Mouse (Mus musculus) kidney, postnatal 0 days (tissue): ENCODE measurements around the gene Gpc5. TPM values are rescaled to one million over a fixed set of nuclear protein-coding genes. Genes with fewer than 3 reads are reported as not detected.

Experiments
- ATAC-seq: fragments of 200-750 bp; cut with Nextera tagmentation; replicated peaks from 2 replicates; pipeline ENCODE4 v1.8.0; 2017; ENCODE audit warnings: low read depth, moderate number of reproducible peaks, moderate TSS enrichment, moderate library complexity; ENCODE audit not compliant: low FRiP score
- DNase-seq: peaks from one replicate; pipeline ENCODE4 v3.0.0-alpha.2; 2016; ENCODE audit warnings: low spot score
- H3K27ac ChIP-seq: fragments of 300-500 bp; sonication (generic); 2 replicates; pipeline ENCODE4 v1.5.1; 2014; ENCODE audit warnings: mild to moderate bottlenecking
- H3K27me3 ChIP-seq: fragments of 300-500 bp; sonication (generic); 2 replicates; pipeline ENCODE4 v1.6.1; 2014; ENCODE audit warnings: low read length, mixed read lengths; ENCODE audit not compliant: insufficient read depth
- H3K36me3 ChIP-seq: fragments of 300-500 bp; sonication (generic); 2 replicates; pipeline ENCODE4 v1.6.1; 2014; ENCODE audit warnings: low read length, mixed read lengths; ENCODE audit not compliant: insufficient read depth
- H3K4me1 ChIP-seq: fragments of 300-500 bp; sonication (generic); replicated peaks from 2 replicates; pipeline ENCODE4 v1.6.1; 2014; ENCODE audit warnings: antibody characterized with exemption, low read length, mixed read lengths; ENCODE audit not compliant: insufficient read depth
- H3K4me2 ChIP-seq: fragments of 300-500 bp; sonication (generic); 2 replicates; pipeline ENCODE4 v1.6.1; 2014; ENCODE audit warnings: mild to moderate bottlenecking, low read length, moderate library complexity, mixed read lengths
- H3K4me3 ChIP-seq: fragments of 300-500 bp; sonication (generic); replicated peaks from 2 replicates; pipeline ENCODE4 v1.5.1; 2014; ENCODE audit warnings: low read depth, low read length
- H3K9ac ChIP-seq: fragments of 300-500 bp; sonication (generic); 2 replicates; pipeline ENCODE4 v1.6.1; 2014; ENCODE audit warnings: low read depth, low read length
- H3K9me3 ChIP-seq: fragments of 300-500 bp; sonication (generic); replicated peaks from 2 replicates; pipeline ENCODE4 v1.6.1; 2016; ENCODE audit warnings: low read length, inconsistent platforms, mixed read lengths
- CTCF ChIP-seq: IDR thresholded peaks from 2 replicates; pipeline ENCODE4 v1.5.1; 2016; ENCODE audit warnings: antibody characterized with exemption, low read depth, mild to moderate bottlenecking, moderate library complexity
- WGBS: fragments of 180-500 bp; shearing (Covaris S2); extraction: QIAGEN DNeasy Blood & Tissue Kit; methylation state at CpG from one replicate; pipeline ENCODE4 v1.1.7; 2014; 5-methylcytosine and 5-hydroxymethylcytosine counted together
- polyA plus RNA-seq: library from polyadenylated mRNA; unstranded; fragments of >200 nt; fragmentation: Nextera tagmentation; extraction: Ambion mirVana; gene quantifications from 2 replicates; pipeline ENCODE4 v1.2.1, GENCODE M21; 2015

The Gpc5 gene
- polyA plus RNA-seq, 1 experiment from 2014 or later, result 18.5 TPM

GRCm38 (mm10) chr14:116209045-116209444 is 1117.0 kb downstream of the Gpc5 start:
- no peaks in the 10 kb centered on the region for H3K27me3 ChIP-seq
- H3K27ac ChIP-seq, result no peak overlapping the region
- TF ChIP-seq CTCF, result no peak
- DNase-seq (no peak), ATAC-seq (no peak)
- no peak overlapping the region for H3K4me2 ChIP-seq
- H3K9me3 ChIP-seq, result no peaks in the 10 kb centered on the region
- 66% methylated on average over 5 of the region's 5 CpGs for WGBS
- no peaks in the 10 kb centered on the region for H3K36me3 ChIP-seq
- H3K9ac ChIP-seq, result no peak overlapping the region
- no peak overlapping the region for H3K4me3 ChIP-seq
- no peaks in the 10 kb centered on the region for H3K4me1 ChIP-seq

GRCm38 (mm10) chr14:116210304-116210703 is 1118.3 kb downstream of the Gpc5 start:
- 80% methylated on average over 6 of the region's 6 CpGs for WGBS
- no peaks in the 10 kb centered on the region for H3K27me3 ChIP-seq
- H3K4me3 ChIP-seq, result no peak overlapping the region
- no peaks in the 10 kb centered on the region for H3K9me3 ChIP-seq
- no peak for TF ChIP-seq CTCF
- no peak overlapping the region for H3K9ac ChIP-seq
- no peaks in the 10 kb centered on the region for H3K4me1 ChIP-seq
- H3K27ac ChIP-seq, result no peak overlapping the region
- H3K4me2 ChIP-seq, result no peak overlapping the region
- ATAC-seq (no peak), DNase-seq (no peak)
- H3K36me3 ChIP-seq, result no peaks in the 10 kb centered on the region

- Histone ChIP-seq H3K9me3 (no peaks in the 10 kb centered on the region), H3K4me1 (no peaks in the 10 kb centered on the region), H3K4me2 (no peak overlapping the region), H3K27ac (no peak overlapping the region), H3K27me3 (no peaks in the 10 kb centered on the region), H3K4me3 (no peak overlapping the region), H3K9ac (no peak overlapping the region), H3K36me3 (no peaks in the 10 kb centered on the region)
- DNase-seq (no peak), ATAC-seq (no peak)
- no peak for TF ChIP-seq CTCF
Observed at GRCm38 (mm10) chr14:116212029-116212428, 1120.0 kb downstream of the Gpc5 start.

GRCm38 (mm10) chr14:116258126-116258525 is 1166.1 kb downstream of the Gpc5 start:
- ATAC-seq, result no peak
- WGBS, result 96% methylated on average over 1 of the region's 1 CpGs
- no peak for DNase-seq

GRCm38 (mm10) chr14:116308541-116308940 is 1216.5 kb downstream of the Gpc5 start:
- H3K4me3 ChIP-seq, result no peak overlapping the region
- no peak for DNase-seq
- no peak for ATAC-seq
- WGBS, result 90% methylated on average over 2 of the region's 2 CpGs
- H3K9ac ChIP-seq, result no peak overlapping the region
- TF ChIP-seq CTCF, result no peak
- no peaks in the 10 kb centered on the region for H3K27me3 ChIP-seq
- no peaks in the 10 kb centered on the region for H3K4me1 ChIP-seq
- H3K36me3 ChIP-seq, result no peaks in the 10 kb centered on the region
- no peak overlapping the region for H3K4me2 ChIP-seq
- H3K9me3 ChIP-seq, result no peaks in the 10 kb centered on the region
- no peak overlapping the region for H3K27ac ChIP-seq

More at GRCm38 (mm10) chr14:116258126-116258525, 1166.1 kb downstream of the Gpc5 start:
- no peaks in the 10 kb centered on the region for H3K4me1 ChIP-seq
- H3K9ac ChIP-seq, result no peak overlapping the region
- TF ChIP-seq CTCF, result no peak
- no peaks in the 10 kb centered on the region for H3K36me3 ChIP-seq
- no peak overlapping the region for H3K27ac ChIP-seq
- H3K9me3 ChIP-seq, result no peaks in the 10 kb centered on the region
- H3K4me3 ChIP-seq, result no peak overlapping the region
- H3K4me2 ChIP-seq, result no peak overlapping the region
- H3K27me3 ChIP-seq, result no peaks in the 10 kb centered on the region

- no peak overlapping the region for H3K27ac ChIP-seq
- no peaks in the 10 kb centered on the region for H3K4me1 ChIP-seq
- TF ChIP-seq CTCF, result no peak
- no peak overlapping the region for H3K4me3 ChIP-seq
- ATAC-seq (no peak), DNase-seq (no peak)
- no peaks in the 10 kb centered on the region for H3K9me3 ChIP-seq
- H3K4me2 ChIP-seq, result no peak overlapping the region
- H3K27me3 ChIP-seq, result no peaks in the 10 kb centered on the region
- no peak overlapping the region for H3K9ac ChIP-seq
- H3K36me3 ChIP-seq, result no peaks in the 10 kb centered on the region
Observed at GRCm38 (mm10) chr14:116317491-116317890, 1225.5 kb downstream of the Gpc5 start.

- Histone ChIP-seq H3K4me1 (no peaks in the 10 kb centered on the region), H3K9me3 (no peaks in the 10 kb centered on the region), H3K27me3 (no peaks in the 10 kb centered on the region), H3K27ac (no peak overlapping the region), H3K4me2 (no peak overlapping the region), H3K9ac (no peak overlapping the region), H3K4me3 (no peak overlapping the region), H3K36me3 (no peaks in the 10 kb centered on the region)
- ATAC-seq (no peak), DNase-seq (peak; percentile 34)
- TF ChIP-seq CTCF, result no peak
- 79% methylated on average over 4 of the region's 4 CpGs for WGBS
Observed at GRCm38 (mm10) chr14:116336182-116336581, 1244.2 kb downstream of the Gpc5 start.
